Mouse (Mus musculus): ENCODE measurements around the gene Cenpv.
A peak's percentile ranks its signal among the peaks of the same experiment; 100 is the strongest.
"Not testable (repeated sequence)": the region's sequence is repeated elsewhere in the genome, so short reads cannot be mapped to it uniquely, and the experiment has no call there.

The Cenpv gene

DNA sequence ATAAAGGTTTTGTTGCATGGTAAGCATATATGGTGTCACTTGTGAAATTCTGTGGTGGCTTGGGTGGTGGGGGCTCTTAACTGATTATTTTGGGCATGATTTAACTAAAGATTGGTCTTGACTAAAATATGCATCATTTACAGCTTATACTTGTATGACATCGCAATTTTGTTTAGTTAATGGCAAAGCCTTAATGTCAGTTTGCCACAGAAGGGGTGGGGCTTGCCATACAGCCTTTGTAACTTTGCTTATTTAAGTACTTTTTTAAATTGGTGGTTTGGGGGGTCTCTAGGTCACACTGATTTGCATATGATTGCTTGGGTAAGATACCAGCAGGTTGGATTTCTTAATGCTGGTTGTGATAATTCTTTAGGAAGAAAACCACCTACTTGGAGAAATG, 14.1 kb upstream of the Cenpv start:
- no peak for DNase-seq

DNA sequence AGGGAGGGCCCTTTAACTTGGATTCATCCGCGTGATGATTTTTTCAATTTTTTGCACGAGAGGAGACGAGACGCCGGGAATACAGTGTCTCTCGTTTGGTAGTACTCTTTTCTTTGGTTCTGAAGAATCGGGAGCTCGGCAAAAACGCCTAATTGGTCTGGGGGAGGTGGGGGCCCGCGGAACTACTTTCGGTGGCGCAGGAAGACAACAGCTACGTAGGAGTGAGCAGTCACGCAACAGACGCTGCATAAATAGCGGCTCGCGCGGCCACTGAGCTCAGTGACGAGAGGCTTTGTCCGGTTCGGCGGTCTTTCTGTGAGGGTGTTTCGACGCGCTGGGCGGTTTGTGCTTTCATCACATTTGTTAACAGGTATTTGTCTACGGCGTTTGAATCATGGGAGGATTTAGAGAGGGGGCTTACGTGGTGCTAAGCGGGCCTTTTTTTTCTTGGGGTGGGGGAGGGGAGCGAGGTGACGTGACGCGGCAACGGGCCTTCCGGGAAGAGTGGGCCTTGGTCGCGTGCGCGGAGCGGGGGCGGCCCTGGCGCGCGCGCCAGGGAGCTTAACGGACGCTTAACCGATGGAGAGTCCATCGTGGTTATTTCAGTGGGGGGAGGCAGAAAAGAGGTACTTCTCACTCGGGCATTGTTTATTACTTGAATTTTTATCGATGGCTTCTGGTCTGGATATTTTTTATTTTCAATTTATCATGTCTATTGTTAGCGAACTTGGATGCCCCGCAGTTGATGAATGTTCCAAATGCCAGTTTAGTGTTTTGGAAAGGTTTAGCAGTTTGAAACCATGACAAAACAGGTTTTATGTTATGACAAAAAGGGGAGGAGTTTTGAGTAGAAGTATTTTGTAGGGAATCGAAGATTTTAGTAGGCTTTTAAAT, 12.4 kb upstream of the Cenpv start:
- DNase-seq: peak; percentile 93

DNA sequence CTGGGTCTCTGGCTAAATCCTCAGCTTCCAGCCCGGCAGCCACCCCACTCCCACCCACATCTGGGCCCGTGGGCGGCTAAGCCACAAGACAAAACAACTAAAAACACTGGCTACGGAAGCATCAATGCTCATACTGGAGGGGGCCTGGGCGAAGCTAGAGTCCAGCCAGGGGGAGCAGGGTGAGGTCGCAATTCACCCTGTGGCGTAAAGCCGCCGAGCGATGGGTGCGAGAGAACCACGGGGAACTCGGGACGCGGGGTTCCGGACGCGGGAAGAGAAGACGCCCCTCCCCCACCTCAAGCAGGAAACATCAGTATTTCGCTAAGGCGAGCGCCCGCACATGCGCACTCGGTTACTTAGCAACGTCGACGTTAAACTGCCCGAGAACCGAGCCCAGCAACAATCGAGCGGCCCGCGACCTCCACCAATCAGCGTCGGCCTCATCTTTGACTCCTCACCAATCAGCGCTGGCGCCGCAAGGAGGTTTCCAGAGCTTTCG, 11.7 kb upstream of the Cenpv start, which contains the start of gene Ubb:
Gene Ubb, plus strand, starts transcription at position 445 of the 499 bp plus-strand sequence.
- peak; percentile 100 for DNase-seq

DNA sequence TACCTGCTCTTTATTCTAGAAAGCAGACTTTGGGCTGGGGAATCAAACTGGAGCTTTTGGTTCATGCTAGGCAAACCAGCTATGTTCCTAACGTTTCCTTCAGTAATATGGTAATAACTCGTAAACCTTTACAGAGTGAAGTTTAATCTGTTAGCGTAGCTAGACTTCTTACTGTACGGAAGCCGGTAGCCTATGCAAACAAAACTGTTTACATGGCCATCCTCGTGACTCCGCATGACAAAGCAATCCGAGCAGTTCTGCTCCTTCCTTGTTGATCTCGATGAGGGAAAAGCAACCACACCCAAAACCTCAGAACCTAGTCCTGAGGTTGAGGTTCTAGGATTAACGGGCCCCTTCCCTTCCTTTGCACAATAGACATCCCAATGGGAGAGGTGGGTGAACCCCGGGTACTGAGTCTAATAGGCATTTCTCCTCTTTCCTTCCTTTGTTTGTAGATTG, 11.2 kb upstream of the Cenpv start:
- peak; percentile 59 for DNase-seq

DNA sequence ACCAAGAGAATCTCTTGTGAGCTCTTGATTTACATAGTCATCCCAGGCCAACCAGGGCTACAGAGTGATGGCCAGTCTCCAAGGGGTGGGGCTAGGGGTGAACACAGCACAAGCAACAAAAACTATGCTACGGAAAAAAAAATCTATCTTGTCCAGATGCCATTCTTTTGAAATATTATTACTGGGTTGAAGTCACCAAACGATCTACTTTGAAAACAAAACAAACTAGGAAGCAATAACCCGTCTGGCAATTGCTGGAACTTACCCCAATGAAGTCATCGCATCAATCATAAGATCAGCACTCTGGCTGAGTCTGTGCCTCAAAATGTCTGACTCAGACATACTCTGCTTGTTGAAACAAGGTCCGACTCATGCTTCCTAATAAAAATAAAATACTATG, 10.7 kb upstream of the Cenpv start:
- DNase-seq: no peak

GRCm38 (mm10) chr11:62543991-62544390, 4.9 kb upstream of the Cenpv start:
- DNase-seq: no peak

DNA sequence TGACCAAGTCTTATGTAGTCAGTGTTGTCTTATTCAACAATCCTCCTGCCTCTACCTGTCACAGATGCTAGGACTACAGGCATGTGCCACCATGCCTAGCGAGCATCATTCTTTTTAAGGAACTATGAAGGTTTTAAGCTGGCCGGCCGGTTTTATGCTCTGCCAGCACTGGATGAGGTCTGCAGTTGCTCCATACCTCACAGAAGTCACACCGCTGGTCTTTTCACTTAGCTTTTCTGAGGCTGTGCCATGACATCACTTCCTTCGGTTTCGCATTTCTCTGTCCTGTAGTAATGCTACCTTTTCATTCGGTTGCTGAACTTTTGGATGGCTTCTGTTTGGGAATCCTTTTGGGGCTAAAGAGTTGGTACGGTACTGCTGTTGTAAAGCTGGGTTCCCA, 2.5 kb upstream of the Cenpv start:
- DNase-seq: no peak

DNA sequence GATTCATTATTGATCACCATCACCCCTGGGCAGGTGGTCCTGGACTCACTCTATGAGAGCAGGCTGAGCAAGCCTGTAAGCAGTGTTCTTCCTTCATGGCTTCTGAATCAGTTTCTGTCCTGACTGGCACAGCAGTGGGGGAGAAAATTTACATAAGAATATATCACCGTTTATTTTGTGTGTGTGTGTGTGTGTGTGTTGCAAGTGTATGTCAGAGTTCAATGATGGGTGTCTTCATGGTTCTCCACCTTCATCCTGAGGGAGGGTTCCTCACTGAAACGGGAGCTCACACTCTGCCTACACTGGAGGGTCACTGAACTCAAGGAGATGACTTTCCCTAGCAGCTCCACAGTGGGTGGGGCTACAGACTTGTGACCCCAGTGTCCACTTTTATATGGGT, 1.9 kb upstream of the Cenpv start:
- DNase-seq: no peak

- DNase-seq: no peak
These were observed 1.1 kb upstream of the Cenpv start for GRCm38 (mm10) chr11:62540167-62540566.

DNA sequence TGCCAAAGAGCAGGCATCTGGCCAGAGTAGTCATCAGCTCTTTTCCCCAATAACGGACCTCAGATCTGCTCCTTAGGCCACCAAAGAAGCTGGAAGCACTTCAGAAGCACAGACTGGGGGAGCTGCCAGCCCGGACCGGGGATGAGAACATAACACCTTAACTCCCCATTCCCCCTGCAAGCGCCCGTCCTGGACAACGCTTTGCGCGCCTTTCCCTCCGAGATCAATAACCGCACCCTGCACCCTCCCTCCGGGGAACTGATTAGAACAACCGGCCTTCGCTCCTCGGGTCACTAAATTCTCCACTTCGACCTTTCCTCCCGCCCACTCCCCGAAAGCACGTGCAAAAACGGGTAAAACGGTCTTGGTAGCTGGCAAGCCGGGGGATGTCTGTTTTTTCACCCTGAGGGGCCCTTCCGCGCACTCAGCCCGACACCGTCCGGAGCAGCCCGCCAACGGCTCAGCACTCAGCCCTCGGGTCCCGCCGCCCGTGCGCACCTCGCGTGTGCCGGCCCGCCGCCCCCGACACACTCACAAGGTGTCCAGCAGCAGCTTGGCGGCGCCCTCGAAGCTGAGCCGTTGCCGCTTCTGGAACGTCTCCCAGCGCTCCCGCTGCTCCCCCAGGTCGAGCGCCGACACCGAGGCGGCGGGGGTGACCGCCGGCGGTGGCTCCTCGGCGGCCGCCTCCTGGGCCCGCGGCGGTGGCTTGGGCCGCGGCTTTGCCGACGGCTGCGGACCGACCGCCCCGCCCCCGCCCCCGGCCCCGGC, 556 bp downstream of the Cenpv start:
- peak; percentile 60 for DNase-seq

- no peak for DNase-seq
These were observed 1.5 kb downstream of the Cenpv start for GRCm38 (mm10) chr11:62537590-62537989.

GRCm38 (mm10) chr11:62537089-62537488, 2.0 kb downstream of the Cenpv start:
- DNase-seq: no peak

DNA sequence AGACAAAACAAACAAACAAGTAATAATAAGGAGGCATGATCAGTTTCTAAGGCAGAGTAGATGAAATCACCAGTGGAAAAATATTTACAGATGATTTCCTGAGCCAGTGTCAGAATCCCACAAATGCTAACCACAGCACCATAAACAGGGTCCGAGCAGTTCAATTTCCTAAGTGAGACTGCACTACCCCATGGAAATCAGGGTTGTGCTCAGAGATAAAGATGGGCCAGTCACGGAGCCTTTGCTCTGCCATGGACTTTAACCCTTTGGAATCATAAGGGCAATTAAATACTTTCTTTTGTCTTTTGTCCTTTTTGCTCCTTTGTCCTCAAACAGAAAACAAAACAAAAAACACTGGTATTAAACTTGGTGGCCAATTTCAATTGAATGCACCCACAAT, 16.8 kb downstream of the Cenpv start:
- no peak for DNase-seq

GRCm38 (mm10) chr11:62518991-62519390, 20.1 kb downstream of the Cenpv start:
- no peak for DNase-seq

- DNase-seq: no peak
These were observed 25.8 kb downstream of the Cenpv start for GRCm38 (mm10) chr11:62513311-62513710.

DNA sequence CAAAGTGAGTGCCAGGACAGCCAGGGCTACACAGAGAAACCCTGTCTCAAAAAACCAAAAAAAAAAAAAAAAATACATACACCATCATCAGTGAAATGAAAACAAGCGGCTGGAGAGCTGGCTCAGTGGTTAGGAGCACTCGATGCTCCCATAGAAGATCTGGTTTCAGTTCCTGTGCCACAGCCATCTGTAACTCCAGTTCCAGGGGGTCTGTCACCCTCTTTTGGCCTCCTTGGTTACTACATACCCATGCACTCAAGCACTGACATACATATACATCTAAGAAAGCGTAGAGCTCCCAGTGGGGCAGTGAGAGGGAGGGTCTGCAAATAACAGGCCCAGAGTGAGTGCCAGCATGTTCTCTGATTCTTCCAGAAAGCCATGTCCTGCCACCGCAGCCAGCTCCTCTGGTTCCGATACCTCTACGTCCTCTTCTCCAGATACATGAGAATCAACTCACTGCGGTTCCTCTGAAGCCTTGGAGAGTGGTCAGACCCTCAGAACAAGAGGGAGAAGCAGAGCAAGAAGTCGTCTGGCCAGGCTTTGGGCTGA, 26.5 kb downstream of the Cenpv start:
- no peak for DNase-seq

DNA sequence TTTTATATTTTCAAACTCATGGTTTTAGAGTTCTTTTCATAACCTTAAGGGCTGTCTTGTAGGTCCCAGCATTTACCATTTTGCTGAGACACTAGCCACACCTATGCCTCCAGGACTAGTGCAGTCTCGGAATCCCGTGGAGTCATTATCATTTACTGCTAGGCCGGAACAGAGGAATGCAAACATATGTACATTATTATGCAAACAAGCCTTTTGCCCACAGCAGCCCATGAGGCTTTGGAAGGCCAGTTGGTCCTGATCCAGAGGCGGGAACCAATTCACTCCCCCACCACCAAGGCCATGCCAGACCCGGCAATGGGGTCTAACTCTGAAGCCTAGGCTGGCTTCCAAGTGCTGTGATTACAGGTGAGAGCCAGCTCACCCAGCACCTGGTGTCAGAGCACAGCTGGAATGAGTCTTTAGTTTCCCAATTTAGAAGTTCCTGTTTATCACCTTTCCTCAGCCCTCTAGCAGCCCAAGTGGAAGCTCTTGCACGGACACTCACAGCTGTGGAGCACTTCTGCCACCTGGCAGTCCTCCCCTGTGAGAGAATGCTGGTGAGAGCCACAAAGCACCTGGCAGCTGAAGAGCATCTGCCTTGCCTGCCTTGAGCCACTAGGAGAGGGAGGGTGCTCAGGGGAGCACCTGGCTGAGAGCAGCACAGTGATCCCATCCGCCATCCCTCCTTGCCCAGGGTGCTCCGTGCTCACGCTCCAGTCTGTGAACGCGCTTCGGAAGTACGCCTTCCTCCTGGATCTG, 27.4 kb downstream of the Cenpv start:
- no peak for DNase-seq

- no peak for DNase-seq
These were observed 28.1 kb downstream of the Cenpv start for GRCm38 (mm10) chr11:62510956-62511355.

- no peak for DNase-seq
These were observed 29.5 kb downstream of the Cenpv start for GRCm38 (mm10) chr11:62509571-62509970.

- not testable (repeated sequence) for DNase-seq
These were observed 30.2 kb downstream of the Cenpv start for GRCm38 (mm10) chr11:62508816-62509215.

DNA sequence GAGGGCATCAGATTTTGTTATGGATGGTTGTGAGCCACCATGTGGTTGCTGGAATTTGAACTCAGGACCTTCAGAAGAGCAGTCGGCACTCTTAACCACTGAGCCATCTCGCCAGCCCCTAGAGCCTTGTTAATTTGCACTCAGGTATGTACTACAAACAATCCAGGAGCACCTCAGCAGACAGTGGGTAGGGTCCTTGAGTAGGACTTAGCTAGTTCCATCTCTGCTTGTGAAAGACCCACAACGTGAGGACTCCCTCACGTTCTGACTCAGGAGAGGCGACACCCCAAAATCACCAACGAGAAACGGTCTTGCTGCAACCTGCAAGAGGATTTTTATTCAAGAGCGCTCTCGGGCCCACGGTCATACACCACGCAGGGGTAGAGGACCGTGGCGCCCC, 30.7 kb downstream of the Cenpv start:
- DNase-seq: not testable (repeated sequence)

- peak; percentile 10 for DNase-seq
These were observed 31.4 kb downstream of the Cenpv start for GRCm38 (mm10) chr11:62507683-62508082.

- no peak for DNase-seq
These were observed 38.5 kb downstream of the Cenpv start for GRCm38 (mm10) chr11:62500529-62500928.

All from thymus, postnatal 14 days (tissue).